In the genomic region with DNA sequence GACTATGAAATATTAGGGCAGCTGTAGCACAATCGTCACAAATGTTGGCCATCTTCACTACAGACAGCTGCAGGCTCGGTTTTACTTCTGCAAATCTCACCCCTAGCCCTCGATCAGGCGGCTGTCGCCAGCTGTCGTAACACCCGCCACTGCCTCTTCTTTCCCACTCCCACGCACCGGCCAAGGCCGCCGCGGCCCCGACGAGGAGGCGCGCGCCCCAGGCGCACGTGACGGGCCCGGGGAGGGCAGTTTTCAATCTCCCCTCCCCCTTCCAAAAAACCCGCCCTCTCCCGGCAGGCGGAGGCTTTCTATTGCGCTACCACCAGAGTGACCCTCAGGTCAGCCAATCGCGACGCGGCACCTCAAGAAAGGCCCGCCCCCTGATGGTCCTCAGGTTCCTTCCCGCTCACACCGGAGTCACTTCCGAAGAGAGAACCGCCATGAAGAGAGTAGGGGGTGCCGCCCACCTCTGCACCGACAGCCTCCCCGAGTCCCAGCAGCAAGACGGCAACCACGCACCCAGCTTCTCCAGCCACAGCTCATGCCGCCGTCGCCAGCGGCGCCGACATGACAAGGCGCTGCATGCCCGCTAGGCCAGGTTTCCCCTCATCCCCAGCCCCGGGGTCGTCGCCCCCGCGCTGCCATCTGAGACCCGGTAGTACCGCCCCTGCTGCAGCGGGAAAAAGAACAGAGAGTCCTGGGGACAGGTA, we compare ENCODE assay signal across 1 mouse cellular context.
A peak's percentile ranks its signal among the peaks of the same experiment; 100 is the strongest.
TF ChIP-seq lines count a peak whose summit lies in the region.

A gene (plus strand): TSS at position 408 of the 710 bp plus-strand sequence.

TF ChIP-seq in myocyte, 11 proteins besides CTCF, POLR2A, EP300 and RAD21 (continued from another document):
- TF ChIP-seq TCF12 (IDR thresholded peaks at IDR 0.05; ENCODE audit: insufficient read depth, poor library complexity, severe bottlenecking), result peak; percentile 87
- TF ChIP-seq USF1 (IDR thresholded peaks at IDR 0.05; ENCODE audit: low read depth), result peak; percentile 91
- peak; percentile 76 for TF ChIP-seq POLR2AphosphoS2 (IDR thresholded peaks at IDR 0.05; ENCODE audit: insufficient read length, low read depth)
- TF ChIP-seq MAX (IDR thresholded peaks at IDR 0.05; ENCODE audit: low read depth), result no peak
- peak; percentile 94 to 99 (median 96) for TF ChIP-seq MYOG (IDR thresholded peaks at IDR 0.05; ENCODE audit: control insufficient read depth in 1 of 3, insufficient read depth in 1 of 3, insufficient read length in 2 of 3, low read depth in 2 of 3)
TF ChIP-seq in myocyte: peak in this region for 7.
